Mouse (Mus musculus) G1E (cell line): ENCODE data around the gene Hoxa13.

Experiments used
- CTCF ChIP-seq: IDR thresholded peaks from 2 replicates; pipeline ENCODE4 v1.5.1; 2012; ENCODE audit warnings: low read depth, low read length, inconsistent platforms, mixed read lengths
- GATA1 ChIP-seq: IDR thresholded peaks from 2 replicates; pipeline ENCODE4 v1.6.1; 2012; ENCODE audit warnings: borderline replicate concordance, low read length, inconsistent platforms, mixed read lengths
- GATA2 ChIP-seq: IDR thresholded peaks from 2 replicates; pipeline ENCODE4 v1.6.1; 2012; ENCODE audit warnings: low read depth, low read length, inconsistent platforms, borderline replicate concordance
- POLR2AphosphoS5 ChIP-seq: IDR thresholded peaks from 2 replicates; pipeline ENCODE4 v1.6.1; 2012; ENCODE audit warnings: low read depth, low read length, inconsistent platforms; ENCODE audit not compliant: insufficient replicate concordance
- TAL1 ChIP-seq: conservative IDR thresholded peaks from 2 replicates; pipeline ENCODE4 v1.6.1; 2012; ENCODE audit warnings: low read depth, low read length, inconsistent platforms, mixed read lengths

DNA sequence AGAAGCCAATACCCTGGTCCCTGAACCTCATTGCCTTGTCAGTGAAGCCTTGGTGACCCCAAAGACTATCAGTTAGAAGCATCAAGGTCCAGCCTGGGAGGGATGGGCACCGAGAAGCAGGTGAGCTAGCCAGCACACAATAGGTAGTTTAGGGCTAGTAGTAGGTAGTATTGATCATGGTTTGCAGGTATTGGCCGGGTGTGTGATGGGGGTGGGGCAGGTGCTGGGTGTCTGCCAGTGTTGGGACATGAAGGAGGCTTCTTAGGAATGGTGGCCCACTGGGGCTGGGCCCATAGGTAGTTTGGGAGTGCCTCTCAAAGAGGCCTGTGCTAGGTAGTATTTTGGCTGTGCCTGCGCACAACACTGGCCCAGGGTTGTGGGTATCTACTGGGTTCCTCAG, 45.6 kb downstream of the Hoxa13 start:
- TF ChIP-seq CTCF (no peak), TAL1 (no peak), GATA2 (no peak), GATA1 (no peak), POLR2AphosphoS5 (no peak)
